Mouse (Mus musculus) G1E (cell line): ENCODE measurements around the gene Prokr1. TPM values are rescaled to one million over a fixed set of nuclear protein-coding genes. Genes with fewer than 3 reads are reported as not detected.
"Not testable (repeated sequence)": the region's sequence is repeated elsewhere in the genome, so short reads cannot be mapped to it uniquely, and the experiment has no call there.

Source experiments
- ATAC-seq: 2 replicates; pipeline ENCODE4 v1.8.0; 2016; ENCODE audit warnings: mild to moderate bottlenecking; ENCODE audit not compliant: insufficient number of reproducible peaks, poor library complexity, low FRiP score, severe bottlenecking; ENCODE audit errors: extremely low read depth
- DNase-seq: peaks from one replicate; pipeline ENCODE4 v3.0.0; 2012; ENCODE audit warnings: low spot score
- H3K27me3 ChIP-seq: 2 replicates; pipeline ENCODE4 v1.6.1; 2012; ENCODE audit warnings: mild to moderate bottlenecking, low read length, inconsistent platforms; ENCODE audit not compliant: insufficient read depth
- H3K36me3 ChIP-seq: replicated peaks from 2 replicates; pipeline ENCODE3; 2012; ENCODE audit warnings: mild to moderate bottlenecking, inconsistent platforms
- H3K4me1 ChIP-seq: 2 replicates; pipeline ENCODE4 v1.6.1; 2012; ENCODE audit warnings: low read depth, low read length, inconsistent platforms, mixed read lengths; ENCODE audit not compliant: insufficient read depth
- H3K4me3 ChIP-seq: 2 replicates; pipeline ENCODE4 v1.5.1; 2012; ENCODE audit warnings: low read depth, mild to moderate bottlenecking, inconsistent platforms, low read length, moderate library complexity, mixed read lengths
- H3K9me3 ChIP-seq: replicated peaks from 2 replicates; pipeline ENCODE4 v1.6.1; 2012; ENCODE audit warnings: inconsistent platforms
- CTCF ChIP-seq: IDR thresholded peaks from 2 replicates; pipeline ENCODE4 v1.5.1; 2012; ENCODE audit warnings: low read depth, low read length, inconsistent platforms, mixed read lengths
- GATA1 ChIP-seq: IDR thresholded peaks from 2 replicates; pipeline ENCODE4 v1.6.1; 2012; ENCODE audit warnings: borderline replicate concordance, low read length, inconsistent platforms, mixed read lengths
- GATA2 ChIP-seq: IDR thresholded peaks from 2 replicates; pipeline ENCODE4 v1.6.1; 2012; ENCODE audit warnings: low read depth, low read length, inconsistent platforms, borderline replicate concordance
- POLR2AphosphoS5 ChIP-seq: IDR thresholded peaks from 2 replicates; pipeline ENCODE4 v1.6.1; 2012; ENCODE audit warnings: low read depth, low read length, inconsistent platforms; ENCODE audit not compliant: insufficient replicate concordance
- TAL1 ChIP-seq: conservative IDR thresholded peaks from 2 replicates; pipeline ENCODE4 v1.6.1; 2012; ENCODE audit warnings: low read depth, low read length, inconsistent platforms, mixed read lengths
- polyA plus RNA-seq: library from polyadenylated mRNA; stranded (reverse); fragments of >175 nt; gene quantifications from 2 replicates; pipeline ENCODE4 v1.2.3, GENCODE M21; 2012
- total RNA-seq, 2 experiments: library from RNA; stranded (forward) in 1 of 2; stranded (reverse) in 1 of 2; fragments of 200-1000 nt in 1 of 2; fragments of >200 nt in 1 of 2; fragmentation: Nextera tagmentation in 1 of 2; gene quantifications; 2 replicates each; pipeline ENCODE4 v1.2.3; 2014 to 2017

Gene Prokr1
- total RNA-seq (2014; fragmentation: Nextera tagmentation) (2.6 and 6.3 TPM in 2 replicates), total RNA-seq (2017) (1.9 and 3.3 TPM in 2 replicates), polyA plus RNA-seq (0.24 and 0.33 TPM in 2 replicates)

DNA sequence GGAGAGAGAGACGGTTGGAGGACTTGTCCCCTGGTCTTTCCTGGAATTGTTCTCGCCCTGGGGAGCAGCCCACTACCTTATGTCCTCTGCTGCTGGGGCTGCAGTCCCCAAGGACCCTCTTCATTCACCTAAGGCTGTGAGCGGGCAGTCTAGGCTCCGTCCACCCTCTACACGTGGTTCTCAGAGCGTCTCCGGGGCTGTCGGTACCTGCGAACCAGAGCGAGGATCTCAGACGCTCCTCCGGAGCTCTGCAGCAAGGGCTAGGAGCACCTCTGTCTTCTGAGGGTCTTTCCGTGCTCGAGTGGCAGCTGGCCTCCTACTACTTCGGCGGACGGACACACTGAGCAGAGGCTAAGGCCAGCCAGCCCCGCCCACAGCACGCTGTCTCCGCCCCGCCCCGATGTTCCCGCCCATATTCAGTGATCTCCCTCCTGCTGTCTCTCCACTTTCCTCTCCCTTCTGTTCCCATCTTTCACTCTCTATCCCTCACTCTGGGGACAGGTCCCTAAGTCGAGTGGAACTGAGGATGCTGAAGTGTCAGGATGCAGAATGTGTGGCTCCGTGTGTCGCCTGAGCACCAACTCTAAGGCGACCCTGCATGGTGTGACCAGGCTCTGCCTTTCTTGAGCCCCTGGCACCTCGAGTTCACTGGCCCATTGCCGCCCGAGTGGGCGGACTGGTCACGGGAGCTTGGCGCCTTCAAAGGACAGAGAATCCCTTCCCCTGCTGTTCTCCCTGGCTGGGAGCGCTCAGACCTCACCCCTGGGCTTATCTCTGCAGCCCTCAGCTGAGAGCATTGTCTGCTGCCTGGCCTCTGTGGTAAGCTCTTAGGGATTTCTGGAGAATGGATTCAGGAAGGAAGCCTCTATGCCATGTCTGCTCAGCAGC lies at the start of gene Prokr1:
Gene Prokr1 (minus strand): TSS at position 350 of the 888 bp plus-strand sequence.
- Histone ChIP-seq H3K36me3 (peaks cover 10% of the 10 kb centered on the region), H3K4me3 (peak within 1 kb of the TSS; percentile 71), H3K4me1 (peaks cover 49% of the 10 kb centered on the region), H3K9me3 (no peaks in the 10 kb centered on the region), H3K27me3 (peaks cover 61% of the 10 kb centered on the region)
- TF ChIP-seq CTCF = no peak
- no peak for TF ChIP-seq POLR2AphosphoS5
- TF ChIP-seq TAL1 = no peak
- TF ChIP-seq GATA2 = no peak
- TF ChIP-seq GATA1 = no peak
- DNase-seq (peak; percentile 27), ATAC-seq (no peak; the same call in 1 of the 2 replicates)

GRCm38 (mm10) chr6:87638134-87638660 lies 47.7 kb upstream of the Prokr1 start:
- peaks cover 7% of the 10 kb centered on the region for H3K9me3 ChIP-seq
- peaks cover 82% of the 10 kb centered on the region for H3K36me3 ChIP-seq
- peaks cover 4% of the 10 kb centered on the region; the same call in 1 of the 2 replicates for H3K4me1 ChIP-seq
- DNase-seq (no peak), ATAC-seq (no peak)
- no peak overlapping the region for H3K4me3 ChIP-seq
- no peak for TF ChIP-seq POLR2AphosphoS5
- no peaks in the 10 kb centered on the region for H3K27me3 ChIP-seq

- TF ChIP-seq TAL1 (no peak), POLR2AphosphoS5 (no peak), CTCF (no peak), GATA2 (no peak), GATA1 (no peak)
- ATAC-seq = no peak
Observed at GRCm38 (mm10) chr6:87632176-87632575, 41.6 kb upstream of the Prokr1 start.

DNA sequence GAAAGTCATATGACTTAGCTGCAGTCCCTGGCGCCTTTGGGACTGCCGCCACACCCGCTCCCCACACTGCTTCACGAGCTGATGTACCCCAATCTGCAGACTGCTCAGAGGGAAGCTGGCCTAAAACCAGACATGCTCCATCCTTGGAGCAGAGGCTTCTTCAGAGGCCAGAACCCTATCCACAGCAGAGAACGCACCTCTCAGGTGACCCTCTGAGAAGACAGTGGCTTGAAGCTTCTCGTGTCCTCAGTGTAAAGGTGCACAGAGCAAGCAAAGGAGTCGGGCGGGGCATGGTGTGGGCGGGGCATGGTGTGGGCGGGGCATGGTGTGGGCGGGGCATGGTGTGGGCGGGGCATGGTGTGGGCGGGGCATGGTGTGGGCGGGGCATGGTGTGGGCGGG lies 38.4 kb upstream of the Prokr1 start:
- not testable (repeated sequence) for H3K9me3 ChIP-seq, ATAC-seq, H3K4me1 ChIP-seq, H3K27me3 ChIP-seq, H3K4me3 ChIP-seq, DNase-seq
- H3K36me3 ChIP-seq = peaks cover 58% of the 10 kb centered on the region

More at GRCm38 (mm10) chr6:87632176-87632575, 41.6 kb upstream of the Prokr1 start:
- no peak for DNase-seq
- peaks cover 84% of the 10 kb centered on the region for H3K36me3 ChIP-seq
- H3K9me3 ChIP-seq = peaks cover 2% of the 10 kb centered on the region
- no peak overlapping the region for H3K4me3 ChIP-seq
- H3K4me1 ChIP-seq = peaks cover 13% of the 10 kb centered on the region
- no peaks in the 10 kb centered on the region for H3K27me3 ChIP-seq

DNA sequence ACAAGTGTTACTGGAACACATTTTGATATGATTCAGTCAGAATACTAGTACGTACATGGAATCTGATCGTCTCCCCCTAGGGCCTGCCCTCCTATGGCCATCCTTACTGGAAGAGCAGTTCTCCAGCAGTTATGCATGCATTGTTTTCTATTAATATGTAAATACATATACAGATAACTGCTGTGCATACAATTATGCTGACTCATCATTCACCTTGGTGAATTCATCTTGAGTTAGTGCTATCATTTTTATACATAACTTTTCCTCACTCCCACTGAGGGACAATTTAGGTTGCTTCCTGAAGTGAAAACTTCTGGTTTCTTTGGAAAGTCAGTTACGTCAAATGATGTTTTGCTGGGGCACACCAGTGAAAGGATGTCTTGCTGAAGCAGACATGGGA lies 32.6 kb upstream of the Prokr1 start:
- Histone ChIP-seq H3K36me3 (peaks cover 9% of the 10 kb centered on the region), H3K9me3 (no peaks in the 10 kb centered on the region), H3K4me3 (no peak overlapping the region), H3K27me3 (peaks cover under 1% of the 10 kb centered on the region; the same call in 1 of the 2 replicates), H3K4me1 (peaks cover 13% of the 10 kb centered on the region)
- TF ChIP-seq GATA2 = no peak
- TF ChIP-seq POLR2AphosphoS5 = no peak
- TF ChIP-seq CTCF = no peak
- TF ChIP-seq GATA1 = no peak
- no peak for TF ChIP-seq TAL1
- ATAC-seq (no peak), DNase-seq (no peak)

GRCm38 (mm10) chr6:87621281-87621680 lies 30.7 kb upstream of the Prokr1 start:
- H3K4me3 ChIP-seq = no peak overlapping the region
- no peak for TF ChIP-seq CTCF
- TF ChIP-seq TAL1 = no peak
- TF ChIP-seq POLR2AphosphoS5 = no peak
- no peak for TF ChIP-seq GATA1
- no peak for TF ChIP-seq GATA2
- ATAC-seq = no peak

More at GRCm38 (mm10) chr6:87621281-87621680, 30.7 kb upstream of the Prokr1 start:
- Histone ChIP-seq H3K4me1 (peaks cover 11% of the 10 kb centered on the region), H3K9me3 (no peaks in the 10 kb centered on the region), H3K27me3 (peaks cover 2% of the 10 kb centered on the region; the same call in 1 of the 2 replicates), H3K36me3 (no peaks in the 10 kb centered on the region)
- DNase-seq = no peak
